Mouse (Mus musculus) left cerebral cortex, adult 2 months (tissue): Measurements from ENCODE around the gene Hist2h2be. TPM values are rescaled to one million over a fixed set of nuclear protein-coding genes. Genes with fewer than 3 reads are reported as not detected.
"Not testable (repeated sequence)": the region's sequence is repeated elsewhere in the genome, so short reads cannot be mapped to it uniquely, and the experiment has no call there.

ENCODE experiments used
- DNase-seq, 2 experiments: peaks; one replicate each; pipeline ENCODE4 v3.0.0; 2021 to 2022; ENCODE audit warnings: low spot score in 2 of 2, mixed read lengths in 1 of 2; ENCODE audit errors: extremely low spot score in 1 of 2
- H3K27ac ChIP-seq: fragments of 200-600 bp; 2 replicates; pipeline ENCODE4 v1.8.1; 2022
- H3K4me3 ChIP-seq: fragments of 200-600 bp; 2 replicates; pipeline ENCODE4 v1.8.1; 2022
- CTCF ChIP-seq: fragments of 200-600 bp; IDR thresholded peaks from 2 replicates; pipeline ENCODE4 v1.8.1; 2022; ENCODE audit warnings: antibody characterized with exemption, mild to moderate bottlenecking, moderate library complexity
- intact Hi-C: fragments of 180-260 bp; cut with DNase I; formaldehyde crosslinking; loops from one replicate; pipeline ENCODE4 v1.15.1; 2025
- long read RNA-seq, 2 experiments: library from polyadenylated mRNA; stranded (forward); transcript quantifications; one replicate each; pipeline ENCODE4 v2.0.0; 2021; ENCODE audit warnings: borderline mapping rate in 2 of 2
- total RNA-seq, 2 experiments: library from RNA; stranded (reverse); gene quantifications; 2 replicates each; pipeline ENCODE4 v1.2.3; 2021

Gene Hist2h2be
- total RNA-seq, result 1 to 10 TPM; 5.4 to 5.6 TPM
- long read RNA-seq, experiment 1, partial matches to known transcripts, result 0 of 4 reads
- long read RNA-seq, experiment 1, other reads (novel, unspliced or antisense), result 0 of 4 reads
- long read RNA-seq, experiment 2, partial matches to known transcripts, result 0 of 1 reads
- long read RNA-seq, experiment 2, other reads (novel, unspliced or antisense), result 0 of 1 reads

- Histone ChIP-seq H3K4me3 (peak within 1 kb of the TSS; percentile 77), H3K27ac (peak within 1 kb of the TSS; percentile 98)
- DNase-seq, result peak; percentile 78 to 84
- intact Hi-C loops, result loop anchor here (2.0 kb wide), 1 partner anchor 42 kb away; the partner anchor contains the start of gene Hist2h4
- peak; percentile 7; the same call in 1 of the 2 replicates for TF ChIP-seq CTCF
Observed at GRCm38 (mm10) chr3:96220765-96221639, at the start of gene Hist2h2be, which contains the start of gene Hist2h2ac. Hist2h2be (plus strand) TSS chr3:96221119. Hist2h2ac (minus strand) TSS chr3:96220880.

DNA sequence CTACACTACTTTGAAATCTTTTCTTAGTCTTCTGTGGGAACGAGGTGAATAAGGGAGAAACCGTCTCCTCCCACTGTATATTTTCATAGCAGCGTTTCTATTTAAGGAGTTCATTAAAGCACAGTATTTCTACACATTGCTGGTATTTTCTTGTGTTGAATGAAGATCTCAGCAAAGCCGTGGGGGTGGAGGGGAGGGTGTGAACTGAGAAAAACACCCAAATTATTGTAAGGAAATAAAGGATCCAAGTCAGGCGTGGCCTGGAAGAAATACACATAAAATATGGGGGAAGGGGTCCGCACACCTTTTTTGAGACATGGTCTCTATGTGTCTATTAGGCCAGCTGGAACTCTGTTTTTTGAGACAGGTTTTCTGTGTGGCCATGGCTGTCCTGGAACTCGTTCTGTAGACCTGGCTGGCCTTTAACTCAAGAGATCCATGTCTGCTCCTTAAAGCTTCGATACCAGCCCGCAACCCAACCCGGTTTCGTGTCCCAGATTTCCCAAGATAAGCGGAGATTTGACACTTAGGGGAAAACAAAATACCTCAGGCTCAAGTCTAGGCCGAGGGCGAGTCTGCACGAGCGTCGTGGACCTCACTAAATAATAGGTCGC is 49.2 kb upstream of the Hist2h2be start:
- Histone ChIP-seq H3K4me3 (peak overlapping the region; percentile 90), H3K27ac (peak overlapping the region; percentile 99)
- TF ChIP-seq CTCF, result no peak
- no peak for DNase-seq
- intact Hi-C loops, result no loop called here

DNA sequence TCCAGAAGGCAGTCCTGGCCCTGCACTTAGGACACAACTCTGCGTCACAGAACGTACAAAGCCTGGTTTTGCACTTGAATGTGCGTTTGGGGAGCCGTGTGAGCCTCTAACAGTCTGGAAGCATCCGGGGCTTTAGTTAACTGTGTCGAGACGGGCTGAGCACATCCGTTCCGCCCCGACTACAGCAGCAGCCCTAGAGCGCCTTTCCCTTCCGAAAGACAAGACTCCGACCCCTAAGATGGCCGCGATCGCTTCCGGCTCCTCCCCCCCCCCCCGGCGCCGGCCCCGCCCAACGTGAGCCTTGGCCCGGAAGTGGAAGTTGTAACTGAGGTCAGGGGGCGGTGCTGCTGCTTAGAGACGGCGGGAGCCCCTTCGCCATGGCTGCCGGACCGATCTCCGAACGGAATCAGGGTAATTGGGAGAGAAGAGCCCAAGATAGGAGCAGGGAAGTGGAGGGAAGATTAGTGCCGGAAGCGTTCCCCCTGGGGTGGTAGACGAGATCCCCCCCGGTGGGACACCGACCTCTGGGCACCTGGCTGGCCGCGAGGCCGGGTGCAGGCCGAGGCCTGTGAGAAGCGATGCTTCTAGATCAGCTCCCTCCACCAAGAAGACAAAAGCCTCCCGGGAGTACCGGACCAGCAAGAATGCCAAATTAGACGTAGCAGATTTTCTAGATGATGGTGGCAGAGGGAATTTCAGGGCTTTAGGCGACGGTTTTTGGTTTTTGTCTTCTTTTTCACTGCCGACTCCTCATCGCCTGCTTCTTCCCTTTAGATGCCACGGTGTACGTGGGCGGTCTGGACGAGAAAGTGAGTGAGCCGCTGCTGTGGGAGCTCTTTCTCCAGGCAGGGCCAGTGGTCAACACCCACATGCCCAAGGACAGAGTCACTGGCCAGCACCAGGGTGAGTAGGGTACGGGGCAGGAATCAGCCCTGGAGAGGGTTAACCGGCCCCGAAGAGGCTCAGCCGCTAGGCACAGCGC is 48.4 kb upstream of the Hist2h2be start, which contains the start of gene Sf3b4:
Sf3b4 (plus strand) TSS at position 136 of the 982 bp plus-strand sequence.
- TF ChIP-seq CTCF, result no peak
- intact Hi-C loops, result no loop called here
- Histone ChIP-seq H3K4me3 (peak within 1 kb of the TSS; percentile 90), H3K27ac (peak within 1 kb of the TSS; percentile 99)
- DNase-seq, result peak; percentile 75 to 83

DNA sequence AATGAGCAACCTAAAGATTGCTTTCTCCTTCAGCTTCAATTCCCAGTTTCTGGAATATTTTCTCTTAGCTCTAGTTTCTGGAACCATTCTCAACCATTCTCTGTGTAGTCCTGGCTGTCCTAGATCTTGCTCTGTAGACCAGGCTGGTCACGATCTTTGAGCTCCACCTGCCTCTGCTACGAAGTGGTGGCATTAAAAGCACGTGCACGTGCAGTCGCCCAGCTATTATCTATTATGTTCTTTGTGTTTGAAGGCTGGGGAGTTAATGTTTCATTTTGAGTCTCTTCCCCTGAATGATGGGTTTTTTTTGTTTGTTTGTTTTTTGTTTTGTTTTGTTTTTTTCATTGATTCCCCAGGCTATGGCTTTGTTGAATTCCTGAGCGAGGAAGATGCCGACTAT is 47.7 kb upstream of the Hist2h2be start:
- no peak for TF ChIP-seq CTCF
- H3K27ac ChIP-seq, result no peak overlapping the region
- intact Hi-C loops, result no loop called here
- H3K4me3 ChIP-seq, result peak overlapping the region; percentile 90
- no peak for DNase-seq

DNA sequence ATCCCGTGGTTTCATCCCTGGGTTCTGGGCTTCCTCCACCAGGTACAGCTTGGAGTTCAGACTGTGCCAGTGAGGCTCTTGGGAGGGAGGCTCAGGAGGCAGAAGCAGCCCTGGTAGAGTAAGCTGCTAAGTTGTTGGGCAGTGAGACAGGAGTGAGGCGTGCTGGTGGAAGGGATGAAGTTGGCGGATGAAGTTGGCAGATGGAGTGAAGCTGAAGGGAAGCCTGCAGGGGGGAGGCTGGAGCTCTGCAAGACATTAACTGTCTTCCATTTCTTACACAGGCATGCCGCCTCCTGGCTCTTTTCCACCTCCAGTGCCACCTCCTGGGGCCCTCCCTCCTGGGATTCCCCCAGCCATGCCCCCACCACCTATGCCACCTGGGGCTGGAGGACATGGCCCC is 46.9 kb upstream of the Hist2h2be start:
- DNase-seq, intact Hi-C loops, H3K4me3 ChIP-seq, H3K27ac ChIP-seq: not testable (repeated sequence)

- intact Hi-C loops, result no loop called here
- Histone ChIP-seq H3K27ac (no peak overlapping the region), H3K4me3 (no peak overlapping the region)
- no peak for DNase-seq
- no peak for TF ChIP-seq CTCF
Observed at GRCm38 (mm10) chr3:96175251-96175650, 45.7 kb upstream of the Hist2h2be start.

- DNase-seq, result no peak
- TF ChIP-seq CTCF, result no peak
- intact Hi-C loops, result no loop called here
- H3K4me3 ChIP-seq, result no peak overlapping the region
- no peak overlapping the region for H3K27ac ChIP-seq
Observed at GRCm38 (mm10) chr3:96178427-96178826, 42.5 kb upstream of the Hist2h2be start.

- Histone ChIP-seq H3K4me3 (no peak overlapping the region), H3K27ac (no peak overlapping the region)
- intact Hi-C loops, result no loop called here
- no peak for DNase-seq
- TF ChIP-seq CTCF, result no peak
Observed at GRCm38 (mm10) chr3:96178902-96179301, 42.0 kb upstream of the Hist2h2be start.

GRCm38 (mm10) chr3:96179531-96179930 is 41.4 kb upstream of the Hist2h2be start:
- TF ChIP-seq CTCF, result no peak
- no peak overlapping the region for H3K4me3 ChIP-seq
- H3K27ac ChIP-seq, result no peak overlapping the region
- intact Hi-C loops, result no loop called here
- no peak for DNase-seq

- H3K27ac ChIP-seq, result peak within 1 kb of the TSS; percentile 97
- H3K4me3 ChIP-seq, result peak within 1 kb of the TSS; percentile 79
- intact Hi-C loops, result no loop called here
- no peak for TF ChIP-seq CTCF
- DNase-seq, result peak; percentile 75 to 79
Observed at GRCm38 (mm10) chr3:96180727-96181477, 40.0 kb upstream of the Hist2h2be start, which contains the start of gene Sv2a. Sv2a (plus strand) TSS chr3:96181151.
